Mouse (Mus musculus) adrenal gland, postnatal 36 days (tissue): ENCODE results near the gene Myh14. TPM values are rescaled to one million over a fixed set of nuclear protein-coding genes. Genes with fewer than 3 reads are reported as not detected.
"Not testable (repeated sequence)": the region's sequence is repeated elsewhere in the genome, so short reads cannot be mapped to it uniquely, and the experiment has no call there.

Source experiments
- DNase-seq, 2 experiments: peaks; one replicate each; pipeline ENCODE4 v3.0.0; 2021; ENCODE audit warnings: mixed read lengths in 1 of 2
- long read RNA-seq, 2 experiments: library from polyadenylated mRNA; stranded (forward); transcript quantifications; one replicate each; pipeline ENCODE4 v2.0.0; 2021; ENCODE audit warnings: borderline sequencing depth in 2 of 2
- total RNA-seq, 2 experiments: library from RNA; stranded (reverse); gene quantifications; 2 replicates each; pipeline ENCODE4 v1.2.3; 2021

Myh14 gene
- total RNA-seq: 1 to 10 TPM; 3.0 to 4.9 TPM
- long read RNA-seq, experiment 1, partial matches to known transcripts: 0 of 1 reads
- long read RNA-seq, experiment 1, other reads (novel, unspliced or antisense): 1 of 1 reads
- long read RNA-seq, experiment 2: 0 reads

DNA sequence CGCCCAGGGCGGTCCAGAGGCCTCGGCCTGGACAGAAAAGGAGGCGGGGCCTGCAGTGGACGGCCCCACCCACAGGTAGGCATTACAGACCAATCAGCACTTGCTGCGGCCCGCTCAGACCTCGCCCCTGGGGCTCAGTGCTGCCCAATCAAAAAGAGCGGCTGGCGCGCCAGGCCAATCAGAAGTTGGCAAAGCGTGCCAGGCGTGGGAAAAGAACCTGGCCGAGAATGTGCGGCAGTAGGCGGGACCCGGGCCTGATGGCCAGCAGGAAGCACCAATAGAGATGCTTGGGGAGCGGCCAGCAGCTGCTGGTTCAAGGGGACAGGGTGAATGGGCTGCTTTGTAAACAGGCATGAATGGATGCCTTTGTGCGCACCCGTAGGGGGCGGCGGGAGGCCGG lies at the start of gene Myh14:
TSS of gene Myh14 (minus strand) at position 41 of the 400 bp plus-strand sequence.
- DNase-seq: peak; percentile 92 to 93

DNA sequence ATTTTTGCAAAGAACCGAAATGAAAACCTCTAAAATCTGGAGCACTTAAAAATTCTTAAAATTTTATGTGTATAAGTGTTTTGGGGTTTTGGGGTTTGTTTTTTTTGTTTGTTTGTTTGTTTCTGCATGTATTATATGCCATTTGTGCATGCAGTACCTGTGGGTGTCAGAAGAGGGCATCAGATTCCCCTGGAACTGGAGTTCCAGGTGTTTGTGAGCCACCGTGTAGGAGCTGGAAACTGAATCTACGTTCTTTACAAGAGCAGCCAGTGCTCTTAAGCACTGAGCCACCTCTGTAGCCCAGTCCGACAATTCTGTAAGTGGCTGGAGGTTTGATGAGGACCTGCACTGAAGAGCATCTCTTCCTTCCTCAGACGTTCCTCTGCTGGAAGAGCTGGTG lies 39.2 kb upstream of the Myh14 start:
- no peak for DNase-seq

DNA sequence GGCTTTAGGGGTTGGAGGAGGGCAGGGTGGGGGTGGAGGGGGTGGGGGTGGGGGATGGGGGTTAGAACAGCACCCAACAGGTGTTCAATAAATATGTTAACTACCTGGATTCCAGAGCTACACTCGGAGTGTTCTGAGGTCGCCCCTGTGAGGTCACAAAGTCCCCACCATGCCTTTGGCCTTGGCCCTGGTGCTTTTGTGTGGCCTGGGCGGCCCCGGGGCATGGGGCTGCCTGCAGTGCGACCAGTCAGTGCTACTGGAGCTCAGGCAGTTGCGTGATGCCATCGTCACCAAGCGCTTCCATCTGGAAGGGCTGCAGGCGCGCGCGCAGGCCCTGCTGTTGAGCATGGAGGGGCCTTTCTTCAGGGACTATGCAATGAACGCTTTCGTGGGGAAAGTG lies 37.9 kb upstream of the Myh14 start, which contains the start of gene Izumo2:
TSS of gene Izumo2 (plus strand) at position 169 of the 400 bp plus-strand sequence.
- no peak for DNase-seq

DNA sequence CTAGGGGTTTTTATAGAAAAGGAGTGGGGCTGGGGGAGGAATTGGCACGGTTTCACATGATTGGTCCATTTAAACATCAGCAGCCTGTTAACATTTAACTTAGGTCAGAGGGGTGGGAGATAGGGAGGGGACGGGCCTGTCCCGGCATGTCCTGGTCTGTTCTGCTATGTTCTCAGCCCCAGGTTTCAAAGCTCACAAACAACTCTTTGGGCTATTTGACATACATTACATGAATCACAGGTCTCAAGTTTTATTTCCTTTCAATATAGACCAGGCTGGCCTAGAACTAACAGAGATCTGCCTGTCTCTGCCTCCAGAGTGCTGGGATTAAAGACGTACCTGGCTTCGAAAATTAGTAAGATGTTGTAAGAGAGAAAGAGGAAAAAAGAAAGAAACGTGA lies 37.5 kb upstream of the Myh14 start:
- DNase-seq: not testable (repeated sequence)

DNA sequence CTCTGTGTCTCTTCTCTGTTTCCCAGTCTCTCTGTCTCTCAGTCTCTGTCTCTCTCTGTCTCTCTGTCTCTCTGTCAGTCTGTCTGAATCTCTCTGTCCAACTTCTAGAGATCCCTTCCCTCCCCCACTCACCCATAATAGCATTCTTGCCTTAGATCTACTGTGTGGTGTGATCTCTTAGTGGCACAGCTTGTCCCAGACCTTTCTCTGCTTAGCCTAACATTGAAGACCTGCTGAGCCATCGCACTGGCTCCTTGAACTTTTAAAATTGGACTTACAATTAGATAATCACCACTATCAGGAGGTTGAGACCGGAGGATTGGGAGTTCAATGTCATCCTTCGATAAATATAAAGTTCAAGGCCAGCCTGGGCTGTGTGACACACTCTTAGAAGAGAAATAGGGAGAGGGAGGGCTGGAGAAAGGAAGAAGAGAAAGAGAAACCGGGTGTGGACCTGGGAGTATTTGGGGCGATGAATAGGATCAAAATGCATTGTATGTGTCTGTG lies 36.6 kb upstream of the Myh14 start:
- DNase-seq: peak; percentile 28 to 30

DNA sequence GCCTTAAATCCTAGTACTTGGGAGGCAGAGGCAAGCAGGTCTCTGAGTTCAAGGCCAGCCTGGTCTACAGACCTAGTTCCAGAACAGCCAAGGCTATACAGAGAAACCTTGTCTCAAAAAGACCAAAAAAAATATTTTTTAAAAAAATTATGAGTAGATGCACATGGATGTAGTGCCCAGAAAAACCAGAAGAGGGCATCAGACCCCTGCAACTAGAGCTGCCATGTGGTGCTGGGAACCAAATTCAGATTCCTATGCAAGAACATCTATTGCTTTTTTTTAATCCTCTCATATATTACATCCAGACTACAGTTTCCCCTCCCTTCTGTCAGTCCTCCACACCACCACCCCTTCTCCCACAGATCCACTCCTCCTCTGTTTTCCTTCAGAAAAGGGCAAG lies 35.7 kb upstream of the Myh14 start:
- DNase-seq: no peak

DNA sequence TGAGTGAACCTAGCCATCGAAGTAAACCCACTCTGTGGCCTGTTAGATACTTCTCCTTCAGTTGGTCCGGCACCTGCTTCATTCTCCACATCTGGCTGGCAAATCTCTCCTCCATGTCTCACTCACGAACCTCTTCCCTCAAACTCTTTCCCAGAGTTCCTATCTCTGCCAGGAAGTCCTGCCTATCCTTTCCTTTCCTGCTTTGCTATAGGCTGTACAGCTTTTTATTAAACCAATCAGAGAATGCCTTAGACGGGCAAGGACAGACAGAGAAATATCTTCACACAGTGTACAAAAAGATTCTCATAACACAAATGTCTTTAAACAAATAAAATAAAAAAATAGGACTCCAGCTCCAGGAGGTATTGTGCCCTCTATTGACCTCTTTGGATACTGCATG lies 34.4 kb upstream of the Myh14 start:
- DNase-seq: no peak

DNA sequence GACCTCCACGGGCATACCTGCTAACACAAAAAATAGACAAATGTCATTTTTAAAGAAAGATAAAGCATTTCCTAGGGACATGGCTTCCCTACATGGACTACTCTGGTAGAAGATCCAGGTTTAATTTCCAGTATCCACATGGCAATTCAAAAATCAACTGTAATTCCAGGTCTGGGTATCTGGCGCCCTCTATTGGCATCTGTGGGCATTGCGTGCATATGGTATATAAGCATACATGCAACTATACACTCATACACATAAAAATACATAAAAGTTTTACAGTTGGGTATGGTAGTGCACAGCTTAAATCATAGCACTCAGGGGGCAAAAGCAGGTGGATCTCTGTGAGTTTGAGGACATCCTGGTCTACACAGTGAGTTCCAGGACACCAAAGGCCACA lies 33.7 kb upstream of the Myh14 start:
- DNase-seq: peak; percentile 28 to 50

DNA sequence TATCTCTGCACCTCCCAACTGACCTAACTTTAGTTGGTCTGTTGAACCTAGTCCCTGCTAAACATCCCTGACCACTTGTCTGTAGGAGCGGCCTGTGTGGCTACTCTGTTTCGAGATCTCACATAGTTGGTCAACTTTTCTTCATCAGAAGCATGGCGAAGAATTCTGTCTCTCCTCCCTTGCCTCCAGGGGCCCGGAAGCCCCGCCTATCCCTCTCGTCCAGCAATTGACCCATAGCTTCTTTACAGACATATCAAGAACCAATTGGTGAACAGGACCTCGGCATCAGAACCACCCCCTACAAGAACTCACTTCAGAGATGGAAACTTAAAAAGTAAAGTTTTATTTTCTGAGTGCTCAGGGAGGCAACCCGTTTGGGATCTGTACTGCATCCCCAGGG lies 32.3 kb upstream of the Myh14 start:
- peak in 1 of 2 experiments; percentile 19 for DNase-seq

DNA sequence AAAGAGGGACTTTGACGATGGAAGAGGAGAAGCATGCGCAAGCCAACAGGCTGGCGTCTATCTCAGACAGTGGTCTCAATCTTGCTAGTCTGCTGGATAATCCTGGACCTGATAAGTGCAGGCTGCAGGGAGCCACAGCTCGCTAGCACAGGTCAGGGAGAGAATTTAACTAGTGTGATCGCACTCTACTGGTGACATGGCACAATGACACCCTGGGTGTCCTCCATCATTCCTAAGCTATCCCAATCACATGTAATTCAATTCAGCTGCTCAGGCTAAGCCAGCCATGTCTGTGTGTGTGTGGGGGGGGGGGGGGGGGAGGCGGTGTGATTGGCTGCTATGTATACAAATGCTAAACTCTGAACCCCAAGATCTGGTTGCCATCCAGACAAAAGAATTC lies 31.3 kb upstream of the Myh14 start:
- peak in 1 of 2 experiments; percentile 20 for DNase-seq

DNA sequence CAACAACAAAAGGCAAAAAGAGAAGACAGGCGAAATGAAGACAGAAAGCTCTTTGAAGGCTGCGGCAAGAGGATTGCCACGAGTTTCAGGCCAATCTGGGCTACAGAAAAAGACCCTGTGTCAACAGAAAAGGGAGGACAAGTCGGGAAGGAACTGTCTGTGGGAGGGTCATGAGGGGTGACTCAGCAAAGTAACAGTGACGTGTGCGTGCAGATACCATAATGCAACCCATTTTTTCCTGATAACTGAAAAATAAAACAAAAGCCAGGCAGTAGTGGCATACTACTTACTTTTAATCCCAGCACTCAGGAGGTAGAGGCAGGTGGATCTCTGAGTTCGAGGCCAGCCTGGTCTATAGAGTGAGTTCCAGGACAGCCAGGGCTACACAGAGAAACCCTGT lies 27.3 kb upstream of the Myh14 start:
- no peak for DNase-seq

DNA sequence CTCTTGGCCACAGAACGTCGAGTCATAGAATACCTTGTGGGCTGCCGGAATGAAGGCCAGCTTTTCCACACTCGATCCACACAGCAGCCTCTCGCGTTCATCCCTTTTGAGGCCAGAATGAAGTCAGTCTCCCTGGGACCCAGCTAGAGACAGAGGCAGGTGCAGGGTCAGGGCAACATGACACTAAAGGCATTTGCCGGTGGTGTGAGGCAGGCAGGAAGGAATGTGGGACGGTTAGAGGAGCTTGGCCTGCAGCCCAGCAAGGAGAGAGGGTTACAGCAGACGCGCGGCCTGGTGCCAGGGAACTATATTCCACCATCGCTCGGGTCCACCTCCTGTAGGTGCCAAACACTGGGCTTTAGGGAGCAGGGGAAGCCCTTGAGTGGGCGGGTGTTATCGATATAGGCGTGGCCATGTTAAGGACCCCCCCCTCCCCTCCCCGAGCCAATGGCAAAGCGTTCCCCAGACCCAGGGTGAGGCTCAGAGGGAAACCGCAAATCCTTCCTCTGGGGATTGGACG lies 26.6 kb upstream of the Myh14 start:
- peak; percentile 82 to 86 for DNase-seq

DNA sequence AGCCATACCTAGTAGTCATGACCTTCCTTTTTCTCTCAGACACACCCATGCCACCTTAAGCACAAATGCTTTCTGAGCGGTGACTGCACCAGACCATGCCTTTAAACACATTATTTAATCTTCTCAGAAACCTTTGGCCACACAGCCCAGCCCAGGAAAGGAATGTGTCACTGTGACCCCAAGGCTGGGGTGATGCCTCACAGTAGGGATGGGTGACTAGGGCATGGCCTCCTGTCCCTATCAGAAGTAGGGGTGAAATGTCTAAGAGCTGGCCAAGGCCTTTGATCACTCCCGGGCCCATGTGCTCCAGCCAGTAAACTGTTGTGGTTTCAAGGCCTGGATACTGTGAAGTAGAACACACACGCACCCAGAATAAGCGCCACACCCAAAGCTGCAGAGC lies 24.6 kb upstream of the Myh14 start:
- no peak for DNase-seq

DNA sequence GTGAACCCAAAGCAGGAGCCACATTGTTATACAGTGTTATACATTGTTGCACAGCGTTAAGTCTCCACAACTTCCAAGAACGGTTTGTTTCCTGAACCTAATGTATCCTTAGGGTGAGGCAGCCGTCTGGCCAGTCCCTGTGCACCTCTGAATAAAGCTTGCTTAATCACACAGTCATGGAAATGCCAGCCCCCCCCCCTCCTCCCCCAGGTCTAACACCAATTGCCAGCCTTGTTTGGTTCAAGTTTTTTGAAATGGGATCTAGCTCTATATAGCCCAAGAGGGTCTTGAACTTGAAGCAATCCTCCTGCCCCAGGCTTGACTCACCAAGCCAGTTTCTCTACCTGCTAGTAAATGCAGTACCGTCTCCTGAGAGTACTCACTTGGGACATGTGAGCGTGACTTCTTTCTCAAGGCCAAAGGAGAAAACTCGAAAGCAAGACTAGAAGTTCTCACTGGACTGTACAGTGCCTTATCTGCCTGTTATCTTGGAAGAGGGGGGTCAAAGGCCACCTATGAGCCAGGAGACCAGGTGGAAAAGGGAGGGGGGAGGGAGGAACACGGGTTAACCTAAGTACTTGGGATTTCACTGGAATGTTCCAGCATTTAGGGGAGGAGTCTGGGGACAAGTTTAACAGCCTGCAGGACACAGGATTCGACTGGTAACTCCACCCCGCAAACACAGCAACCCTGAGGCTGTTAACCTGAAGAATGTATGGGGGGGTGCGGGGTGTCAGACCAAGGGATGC lies 23.0 kb upstream of the Myh14 start:
- DNase-seq: no peak

DNA sequence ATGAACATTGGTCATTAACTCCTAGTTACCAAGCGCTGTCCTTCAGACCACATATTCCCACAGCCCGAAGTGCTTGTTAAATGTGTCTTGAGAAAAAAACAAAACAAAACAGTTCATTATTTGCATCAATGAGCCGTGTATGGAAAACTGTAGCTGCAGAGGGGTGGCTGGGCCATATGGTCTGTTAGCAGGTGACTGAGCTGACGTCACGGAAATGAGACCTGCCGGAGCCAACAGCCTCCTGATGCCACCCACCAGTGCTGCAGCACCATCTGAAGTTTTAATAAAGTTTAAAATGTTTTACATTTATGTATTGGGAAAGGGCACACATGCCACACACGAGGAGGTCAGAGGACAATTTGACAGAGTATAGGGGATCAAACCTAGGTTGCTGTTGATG lies 18.7 kb upstream of the Myh14 start:
- DNase-seq: no peak

DNA sequence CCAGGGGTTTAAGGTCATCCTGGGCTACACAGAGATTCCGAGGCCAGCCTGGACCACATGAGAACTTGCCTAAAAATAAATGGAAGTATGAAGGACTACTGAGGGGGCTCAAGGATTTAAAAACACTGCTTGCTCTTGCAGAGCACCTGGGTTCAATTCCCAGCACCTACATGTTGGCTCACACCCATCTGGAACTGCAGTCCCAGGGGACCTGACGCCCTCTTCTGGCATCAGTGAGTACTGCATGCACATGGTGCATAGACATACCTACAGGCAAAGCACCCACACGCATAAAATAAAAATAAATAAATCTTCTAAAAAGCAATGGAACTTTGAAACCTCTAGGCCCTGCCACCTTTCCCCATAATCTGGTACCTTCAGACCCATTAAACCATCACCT lies 18.2 kb upstream of the Myh14 start:
- no peak for DNase-seq

DNA sequence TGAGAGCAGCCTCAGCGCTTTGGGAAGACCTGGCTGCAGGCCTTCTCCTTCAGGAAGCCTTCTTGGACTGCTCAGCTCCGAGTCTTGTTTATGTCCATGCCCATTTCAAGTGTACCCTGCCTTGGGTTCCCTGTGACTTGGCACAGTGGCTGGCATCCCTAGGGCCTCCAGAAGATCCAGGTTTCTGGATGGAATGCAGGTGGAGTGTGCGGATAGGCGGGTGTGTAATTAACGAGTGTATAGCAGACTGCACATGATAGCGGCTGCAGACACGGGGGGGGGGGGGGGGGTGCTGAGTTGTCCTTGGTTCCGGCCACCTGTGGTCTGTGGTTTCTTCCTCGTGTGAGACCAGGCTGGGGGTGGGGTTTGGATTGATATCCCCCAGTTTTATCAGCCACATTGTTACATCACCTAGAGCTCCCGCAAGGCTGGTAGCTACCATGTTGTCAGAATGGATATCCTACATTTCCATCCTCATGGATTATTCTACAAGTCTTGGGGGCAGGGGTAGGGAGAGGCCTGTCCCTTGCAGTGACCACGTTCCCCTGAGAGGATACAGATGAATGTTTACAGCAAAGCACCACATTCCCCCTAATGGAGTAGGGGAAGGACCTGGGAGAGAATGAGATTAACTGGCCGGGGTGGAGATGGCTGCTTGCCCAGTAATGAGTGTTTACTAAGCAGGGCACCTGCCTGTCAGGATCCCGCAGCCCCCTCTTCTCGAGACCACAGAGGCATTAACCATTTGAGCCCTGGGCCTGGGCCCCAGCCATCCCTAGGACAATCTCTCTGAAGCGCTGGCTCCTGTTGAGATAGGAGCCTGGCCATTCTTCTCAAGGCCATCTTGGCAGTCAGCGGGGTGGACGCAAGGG lies 15.1 kb upstream of the Myh14 start:
- DNase-seq: peak; percentile 17

DNA sequence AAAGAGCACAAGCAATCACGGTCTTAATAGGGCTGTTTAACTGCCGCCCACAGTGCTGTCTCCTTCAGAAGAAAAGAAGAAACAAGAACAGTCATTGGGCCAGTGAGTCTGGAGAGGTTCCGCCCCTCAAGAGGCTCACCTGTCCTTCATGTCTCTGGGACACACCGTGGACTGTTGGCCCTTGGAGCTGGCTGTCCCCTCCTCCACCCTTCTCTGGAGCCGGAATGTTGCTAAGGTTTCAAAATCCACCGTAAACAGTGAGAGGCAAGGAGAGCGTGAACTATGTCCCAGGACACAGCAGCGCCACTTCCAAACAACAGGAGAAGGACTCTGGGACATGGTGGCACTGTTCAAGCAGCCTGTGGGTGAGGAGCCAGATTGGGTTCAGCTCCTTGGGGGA lies 13.0 kb upstream of the Myh14 start:
- no peak for DNase-seq

DNA sequence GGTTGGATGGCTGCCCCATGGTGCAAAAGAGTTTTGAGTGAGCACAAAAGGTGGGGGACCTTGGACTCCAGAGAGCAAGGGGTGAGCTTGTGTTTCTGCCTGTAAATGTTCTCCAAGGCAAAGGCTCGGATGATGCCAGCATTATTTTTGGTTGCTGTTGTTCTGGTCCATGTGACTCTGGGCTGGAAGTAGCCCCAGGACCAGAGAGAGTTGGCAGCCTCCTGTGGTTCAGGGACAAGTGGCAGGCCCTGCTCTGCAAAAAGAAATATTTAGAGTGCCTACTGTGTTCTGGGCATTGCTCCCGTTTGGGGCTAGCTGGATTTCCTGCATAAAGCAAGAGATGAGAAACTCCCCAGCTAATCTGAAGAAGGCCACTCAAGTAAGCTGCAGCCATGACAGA lies 6.0 kb upstream of the Myh14 start:
- no peak for DNase-seq

DNA sequence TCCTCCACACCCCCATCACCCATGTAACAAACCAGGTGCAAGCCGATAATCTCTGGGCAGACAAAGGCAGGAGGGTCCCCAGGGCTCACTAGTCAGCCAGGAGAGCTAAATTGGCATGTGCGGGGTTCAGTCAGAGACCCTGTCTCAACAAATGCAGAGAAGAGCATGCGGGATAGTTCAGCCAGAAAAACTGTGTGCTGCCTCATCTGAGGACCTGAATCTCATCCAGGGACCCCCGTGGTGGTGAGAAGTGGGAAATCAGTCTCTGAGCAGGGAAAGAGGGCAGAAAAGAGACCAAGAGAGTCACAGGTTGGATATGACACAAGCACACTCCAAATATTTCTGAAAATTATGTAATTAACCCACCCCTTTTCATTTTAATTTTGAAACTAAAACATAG lies 5.5 kb upstream of the Myh14 start:
- DNase-seq: no peak

DNA sequence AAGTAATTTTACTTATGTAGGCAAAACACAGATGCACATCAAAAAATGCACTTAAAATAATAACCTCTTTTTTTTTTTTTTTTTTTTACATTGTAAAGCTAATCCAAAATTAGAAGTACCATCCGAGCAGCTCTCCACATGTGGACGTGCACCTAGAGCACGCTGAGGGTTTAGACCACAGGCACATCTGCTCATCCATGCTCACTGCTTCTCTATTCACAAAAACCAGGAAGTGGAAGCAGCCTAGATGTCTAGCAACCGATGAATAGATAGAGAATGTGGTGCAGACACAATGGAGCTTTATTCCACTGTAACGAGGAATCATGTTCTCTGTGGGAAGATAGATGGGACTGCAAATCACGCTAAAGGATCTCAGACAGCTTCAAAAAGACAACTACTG lies 4.5 kb upstream of the Myh14 start:
- DNase-seq: no peak

DNA sequence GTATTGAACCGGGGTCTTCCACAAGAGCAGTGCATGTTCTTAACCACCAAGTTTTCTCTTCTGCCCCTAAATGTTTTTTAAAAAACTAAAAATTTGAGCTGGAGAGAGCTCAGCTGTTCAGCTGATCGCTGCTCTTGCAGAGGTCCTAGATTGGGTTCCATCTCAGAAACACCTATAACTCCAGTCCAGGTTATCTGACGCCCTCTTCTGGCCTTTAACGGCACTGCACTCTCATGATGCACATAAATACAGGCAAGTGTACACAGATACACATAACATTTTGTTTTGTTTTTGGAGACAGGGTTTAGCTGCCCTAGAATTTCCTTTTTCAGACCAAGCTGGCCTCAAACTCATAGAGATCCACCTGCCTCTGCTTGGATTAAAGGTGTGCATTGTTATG lies 3.9 kb upstream of the Myh14 start:
- no peak for DNase-seq

DNA sequence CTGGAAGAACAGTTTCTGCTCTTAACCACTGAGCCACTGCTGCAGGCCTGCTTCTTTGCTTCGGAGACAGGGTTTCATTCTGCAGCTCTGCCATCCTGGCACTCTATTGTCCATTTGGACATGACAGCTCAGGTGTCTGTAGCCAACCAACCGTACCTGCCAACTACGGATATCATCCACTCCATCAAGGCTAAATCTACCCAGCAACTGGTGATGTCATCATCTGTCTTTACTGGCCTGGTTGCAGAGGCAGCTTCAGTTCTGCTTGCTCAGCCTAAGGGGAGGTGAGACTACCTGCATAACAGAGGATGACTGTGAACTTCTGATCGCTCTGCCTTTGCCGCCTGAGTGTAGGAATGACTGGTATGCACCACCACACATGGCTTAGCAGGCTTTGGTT lies 1.6 kb upstream of the Myh14 start:
- no peak for DNase-seq
